8 mouse cellular contexts compared by ENCODE assay signal in genomic region chr12:32819823-32820605, GRCm38 (mm10). TPM values are rescaled to one million over a fixed set of nuclear protein-coding genes. Genes with fewer than 3 reads are reported as not detected.
DNase-seq lines count a peak whose midpoint lies in the region; ATAC-seq lines count a peak whose summit lies in the region.

No protein-coding gene starts in this region.

- ATAC-seq in inflammation-experienced regulatory T-cells, adult 6 months = peak; percentile 87
- peak; percentile 97 for ATAC-seq in megakaryocyte-erythroid progenitor cell, adult 5-6 weeks (replicated peaks; ENCODE audit: low FRiP score, low TSS enrichment, poor library complexity, severe bottlenecking)

- intact Hi-C loops in gastrocnemius, postnatal 14 days (cut with DNase I; ENCODE audit: low total_unique reads) = no loop called here
- intact Hi-C loops in left cerebral cortex, postnatal 10 days (cut with DNase I) = loop anchor here (5.0 kb wide), 1 partner anchor 183 kb away; no protein-coding TSS in a partner anchor

- peak; percentile 100 for DNase-seq in adrenal gland, adult (ENCODE audit: inconsistent age in 2 of 2, low spot score in 1 of 2)
- peak; percentile 99 for DNase-seq in embryo, embryonic 10.5 days (ENCODE audit: low spot score)
- DNase-seq in gastrocnemius, postnatal 14 days = peak; percentile 99
- DNase-seq in left cerebral cortex, postnatal 10 days (ENCODE audit: extremely low spot score in 1 of 2, low spot score in 2 of 2) = peak; percentile 92 to 99
- peak; percentile 97 for DNase-seq in right cerebral cortex, postnatal 25 days
- DNase-seq in urinary bladder, postnatal 4 days (ENCODE audit: low spot score in 2 of 2) = peak; percentile 98 to 99

RNA-seq across cellular contexts. Expression of gene Nampt, which starts 0.7 kb away (rescaled TPM):
- total RNA-seq in gastrocnemius, postnatal 14 days (2021) = 10 to 100 TPM; 43.0 to 43.3 TPM
- polyA plus RNA-seq in inflammation-experienced regulatory T-cells, adult 6 months (2017; shearing (Covaris generic)) = 10 to 100 TPM; 31.6 to 32.8 (median 32.4) TPM
- 10 to 100 TPM; 40.7 to 43.4 TPM for total RNA-seq in left cerebral cortex, postnatal 10 days (2021)
- 22.3 and 24.4 TPM in 2 replicates for total RNA-seq in megakaryocyte-erythroid progenitor cell, adult 5-6 weeks (2014; fragmentation: Nextera tagmentation)
- total RNA-seq in megakaryocyte-erythroid progenitor cell, adult 5-6 weeks (2017) = 40.3 and 50.5 TPM in 2 replicates

Comparison
In these comparisons a context has a peak if more than half of its experiments do, and no peak if none do; other contexts are left out.
1. Peak in every context shown above with its lines: DNase-seq and ATAC-seq.